Mouse (Mus musculus) liver, postnatal 0 days (tissue): ENCODE measurements at regions not wholly inside any gene's neighbourhood (a gene's known extent, or its start where the extent isn't known, plus 50 kb on each side); places are given as distances from the start of the nearest gene placed in this dataset.

ENCODE experiments used
- CTCF ChIP-seq: sonication (generic); IDR thresholded peaks from 2 replicates; pipeline ENCODE4 v1.5.1; 2016; ENCODE audit warnings: antibody characterized with exemption, low read depth
- EP300 ChIP-seq: IDR thresholded peaks from 2 replicates; pipeline ENCODE4 v1.6.1; 2016; ENCODE audit warnings: antibody characterized with exemption, low read depth, mild to moderate bottlenecking

DNA sequence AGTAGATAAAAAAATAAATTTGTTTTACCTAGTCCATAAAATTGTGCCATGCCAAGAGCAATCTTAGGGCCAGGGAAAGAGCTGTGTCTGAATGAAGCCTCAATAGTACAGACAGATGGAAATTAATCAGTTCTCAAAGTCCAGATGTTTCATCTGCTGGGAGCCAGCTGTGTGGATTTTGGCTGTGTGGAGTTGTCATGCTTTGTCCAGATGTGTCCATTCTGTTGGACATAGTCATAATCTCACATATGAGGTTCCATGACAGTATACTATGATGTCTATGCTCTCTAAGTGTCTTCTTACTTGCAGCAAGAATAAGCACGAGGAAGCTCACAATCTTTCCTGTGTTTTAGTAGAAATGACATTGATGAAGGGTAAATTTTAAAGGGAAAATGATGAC lies 105.8 kb upstream of the 4933415F23Rik start:
- TF ChIP-seq CTCF (no peak), EP300 (no peak)
